Mouse (Mus musculus) olfactory bulb, adult 2 months (tissue): Measurements from ENCODE around the gene Gm4881. TPM values are rescaled to one million over a fixed set of nuclear protein-coding genes. Genes with fewer than 3 reads are reported as not detected.

Experiments
- H3K27ac ChIP-seq: fragments of 200-500 bp; 2 replicates; pipeline ENCODE4 v1.5.1; 2012; ENCODE audit warnings: low read depth, low read length; ENCODE audit not compliant: insufficient read depth
- H3K4me1 ChIP-seq: fragments of 200-500 bp; 2 replicates; pipeline ENCODE4 v1.6.1; 2012; ENCODE audit warnings: low read length; ENCODE audit not compliant: control insufficient read depth, insufficient read depth
- H3K4me3 ChIP-seq: fragments of 200-500 bp; 2 replicates; pipeline ENCODE4 v1.5.1; 2012; ENCODE audit warnings: mild to moderate bottlenecking, low read depth, low read length, moderate library complexity; ENCODE audit not compliant: insufficient read depth
- CTCF ChIP-seq: fragments of 200-500 bp; IDR thresholded peaks from 2 replicates; pipeline ENCODE4 v1.5.1; 2012; ENCODE audit warnings: low read depth, mild to moderate bottlenecking, low read length, moderate library complexity; ENCODE audit not compliant: insufficient read depth
- POLR2A ChIP-seq: fragments of 200-500 bp; IDR thresholded peaks from 2 replicates; pipeline ENCODE4 v1.6.1; 2012; ENCODE audit warnings: mild to moderate bottlenecking, low read depth, low read length, moderate library complexity; ENCODE audit not compliant: insufficient read depth
- WGBS: fragments of 180-500 bp; shearing (Covaris S2); methylation state at CpG from one replicate; pipeline ENCODE4 v1.1.7; 2018; 5-methylcytosine and 5-hydroxymethylcytosine counted together
- polyA plus RNA-seq: library from polyadenylated mRNA; stranded (reverse); fragments of >200 nt; gene quantifications from 2 replicates; pipeline ENCODE4 v1.2.4, GENCODE M21; 2012; ENCODE audit warnings: low replicate concordance; ENCODE audit not compliant: missing spikeins, insufficient read depth, insufficient read length

Gm4881 gene
- polyA plus RNA-seq = not detected in 2 replicates

DNA sequence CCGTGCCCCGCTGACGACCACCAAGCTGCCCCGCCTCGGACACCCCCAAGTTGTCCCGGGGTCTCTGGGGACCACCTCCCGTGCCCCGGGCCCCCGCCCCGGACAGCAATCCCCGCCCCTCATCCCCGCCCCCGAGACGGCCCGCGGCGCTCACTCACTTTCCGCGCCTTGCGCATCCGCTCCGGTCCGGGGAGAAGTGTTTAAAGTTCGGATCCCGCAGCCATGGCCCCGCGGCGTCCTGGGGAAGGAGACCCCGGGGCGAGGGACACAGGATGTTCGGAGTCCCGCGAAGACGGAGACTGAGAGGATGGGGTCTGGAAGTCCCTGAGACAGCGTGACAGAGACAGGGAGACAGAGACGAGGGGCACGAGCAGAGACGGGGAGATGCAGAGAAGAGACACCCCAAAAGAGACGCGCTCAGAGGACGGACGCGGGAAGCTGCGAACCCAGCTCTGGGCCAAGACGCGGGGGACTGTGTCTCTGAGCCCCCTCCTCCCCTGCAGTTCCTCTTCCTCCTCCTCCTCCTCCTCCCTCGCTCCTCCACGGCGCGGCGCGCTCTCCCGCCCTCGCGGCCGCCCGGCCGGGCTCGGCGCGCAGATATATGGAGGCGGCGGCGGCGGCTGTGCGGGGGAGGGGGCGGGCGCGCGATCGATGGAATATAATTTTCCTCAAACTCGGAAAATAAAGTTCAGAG lies at the start of gene Gm4881:
Gene Gm4881, minus strand, starts transcription at position 238 of the 694 bp plus-strand sequence.
- Histone ChIP-seq H3K4me3 (peak within 1 kb of the TSS; percentile 17), H3K27ac (no peak within 1 kb of the TSS), H3K4me1 (peaks cover 28% of the 10 kb centered on the region)
- TF ChIP-seq CTCF (no peak), POLR2A (no peak)
- WGBS = 1% methylated on average over 72 of the region's 72 CpGs

DNA sequence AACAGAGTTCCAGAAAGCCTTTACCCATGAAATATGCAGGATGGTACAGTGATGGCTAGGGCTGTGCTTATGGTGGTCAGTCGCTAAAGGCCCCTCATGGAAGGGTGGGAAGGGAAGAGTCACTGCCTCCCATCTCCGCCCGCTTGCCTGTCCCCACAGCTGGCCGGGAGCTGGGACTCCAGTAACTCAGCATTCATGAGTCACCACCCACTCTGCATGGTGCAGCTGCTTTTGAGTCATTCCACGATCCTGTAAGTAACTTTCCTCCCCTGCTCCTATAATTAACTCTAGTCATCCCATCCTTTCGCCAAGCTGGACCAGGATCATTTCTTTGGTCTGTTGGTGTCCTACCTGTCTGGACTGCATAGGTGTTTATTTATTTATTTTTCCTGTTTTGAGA lies 48.8 kb upstream of the Gm4881 start:
- TF ChIP-seq POLR2A = no peak
- TF ChIP-seq CTCF = no peak
- WGBS = 29% methylated on average over 6 of the region's 6 CpGs
- H3K27ac ChIP-seq = peak overlapping the region; percentile 56
- H3K4me1 ChIP-seq = peaks cover 53% of the 10 kb centered on the region
- no peak overlapping the region for H3K4me3 ChIP-seq

DNA sequence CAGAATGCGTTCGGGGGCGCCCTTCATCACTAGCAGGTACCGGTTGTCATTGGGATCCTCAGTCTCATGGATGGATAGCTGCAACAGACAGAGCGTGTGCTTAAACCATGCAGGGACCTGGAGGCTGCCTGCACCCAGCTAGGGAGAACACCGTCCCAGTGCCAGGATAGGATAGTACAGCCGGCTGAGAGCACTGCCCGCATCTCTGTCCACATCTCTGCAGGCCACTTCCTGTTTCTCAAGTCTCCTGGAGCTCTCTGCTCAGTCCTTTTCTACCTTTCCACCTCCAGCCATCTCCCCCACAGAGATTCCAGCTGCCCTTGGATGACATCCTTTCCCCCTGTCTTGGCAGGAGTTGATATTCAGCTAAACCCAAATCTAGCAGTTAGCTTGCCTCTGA lies 46.2 kb upstream of the Gm4881 start:
- Histone ChIP-seq H3K4me1 (peaks cover 40% of the 10 kb centered on the region), H3K27ac (no peak overlapping the region), H3K4me3 (no peak overlapping the region)
- no peak for TF ChIP-seq CTCF
- TF ChIP-seq POLR2A = no peak
- WGBS = 76% methylated on average over 8 of the region's 8 CpGs

DNA sequence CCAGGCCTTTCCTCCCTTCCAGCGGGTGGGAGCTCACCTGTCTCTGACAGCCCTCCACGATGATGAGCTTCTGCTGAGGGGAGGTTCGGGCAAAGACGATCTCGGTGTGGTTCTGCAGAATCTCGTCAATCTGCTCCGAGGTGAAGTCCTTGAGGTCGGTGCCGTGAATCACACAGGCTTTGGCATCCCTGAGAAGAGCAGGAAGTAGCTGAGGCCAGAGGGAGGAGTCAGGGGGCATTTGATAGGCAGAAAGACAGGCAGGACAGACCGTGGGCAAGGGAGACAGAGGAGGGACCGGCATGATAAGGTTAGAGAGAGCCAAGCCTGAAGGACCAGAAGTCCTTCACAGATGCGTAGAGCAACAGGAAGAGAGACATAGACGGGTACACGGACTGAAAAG lies 43.6 kb upstream of the Gm4881 start:
- TF ChIP-seq POLR2A = no peak
- no peak for TF ChIP-seq CTCF
- WGBS = 76% methylated on average over 14 of the region's 14 CpGs
- H3K4me3 ChIP-seq = no peak overlapping the region
- no peak overlapping the region for H3K27ac ChIP-seq
- H3K4me1 ChIP-seq = peaks cover 34% of the 10 kb centered on the region

DNA sequence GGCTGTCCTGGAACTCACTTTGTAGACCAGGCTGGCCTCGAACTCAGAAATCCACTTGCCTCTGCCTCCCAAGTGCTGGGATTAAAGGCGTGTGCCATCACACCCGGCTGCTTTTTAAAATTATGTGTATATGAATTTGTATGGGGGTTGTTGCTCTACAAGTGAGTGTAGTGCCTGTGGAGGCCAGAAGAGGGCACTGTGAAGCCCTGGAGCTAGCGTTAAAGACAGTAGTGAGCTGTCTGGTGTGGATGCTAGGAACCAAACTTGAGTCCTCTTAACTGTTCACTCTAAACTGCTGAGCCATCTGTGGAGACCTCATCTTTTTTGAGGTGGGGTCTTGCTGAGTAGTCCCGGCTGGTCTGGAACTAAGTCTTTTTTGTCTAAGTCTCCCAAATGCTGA lies 41.5 kb upstream of the Gm4881 start:
- Histone ChIP-seq H3K27ac (no peak overlapping the region), H3K4me1 (peaks cover 27% of the 10 kb centered on the region), H3K4me3 (no peak overlapping the region)
- WGBS = 71% methylated on average over 5 of the region's 5 CpGs
- TF ChIP-seq POLR2A (no peak), CTCF (no peak)

DNA sequence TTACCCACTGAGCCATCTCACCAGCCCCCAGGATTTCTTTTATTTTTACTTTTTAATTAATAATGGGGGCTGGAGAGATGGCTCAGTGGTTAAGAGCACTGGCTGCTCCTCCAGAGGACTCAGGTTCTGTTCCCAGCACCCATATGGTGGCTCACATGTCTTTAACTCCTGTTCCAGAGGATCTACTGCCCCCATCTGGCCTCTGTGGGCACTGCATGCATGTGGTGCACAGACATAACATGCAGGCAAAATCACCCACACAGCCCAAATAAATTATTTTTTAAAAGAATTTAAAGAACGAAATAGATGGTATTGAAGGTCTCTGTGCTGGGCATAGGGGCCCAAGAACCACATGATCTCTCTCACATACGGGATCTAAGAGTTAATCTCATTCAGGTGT lies 40.0 kb upstream of the Gm4881 start:
- TF ChIP-seq POLR2A (no peak), CTCF (no peak)
- 85% methylated on average over 2 of the region's 2 CpGs for WGBS
- Histone ChIP-seq H3K4me1 (peaks cover 27% of the 10 kb centered on the region), H3K4me3 (no peak overlapping the region), H3K27ac (no peak overlapping the region)

DNA sequence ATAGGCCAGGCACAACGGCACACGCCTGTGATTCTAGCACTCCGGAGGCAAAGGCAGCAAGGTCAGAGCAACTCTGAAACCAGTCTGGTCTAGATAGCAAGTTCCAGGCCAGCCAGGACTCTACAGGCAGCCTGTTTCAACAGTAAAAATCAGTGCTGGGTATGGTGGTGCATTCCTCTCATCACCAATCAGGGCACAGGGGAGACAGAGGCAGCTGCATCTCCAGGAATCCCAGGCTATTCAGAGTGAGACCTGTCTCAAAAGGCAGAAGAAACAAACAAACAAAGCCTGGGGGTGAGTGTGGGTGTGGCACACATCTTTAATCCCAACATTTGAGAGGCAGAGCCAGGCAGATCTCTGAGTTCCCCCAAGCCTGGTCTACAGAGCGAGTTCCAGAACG lies 39.1 kb upstream of the Gm4881 start:
- TF ChIP-seq POLR2A (no peak), CTCF (no peak)
- H3K4me1 ChIP-seq = peaks cover 32% of the 10 kb centered on the region
- no peak overlapping the region for H3K27ac ChIP-seq
- H3K4me3 ChIP-seq = no peak overlapping the region
- WGBS = 57% methylated on average over 5 of the region's 5 CpGs

DNA sequence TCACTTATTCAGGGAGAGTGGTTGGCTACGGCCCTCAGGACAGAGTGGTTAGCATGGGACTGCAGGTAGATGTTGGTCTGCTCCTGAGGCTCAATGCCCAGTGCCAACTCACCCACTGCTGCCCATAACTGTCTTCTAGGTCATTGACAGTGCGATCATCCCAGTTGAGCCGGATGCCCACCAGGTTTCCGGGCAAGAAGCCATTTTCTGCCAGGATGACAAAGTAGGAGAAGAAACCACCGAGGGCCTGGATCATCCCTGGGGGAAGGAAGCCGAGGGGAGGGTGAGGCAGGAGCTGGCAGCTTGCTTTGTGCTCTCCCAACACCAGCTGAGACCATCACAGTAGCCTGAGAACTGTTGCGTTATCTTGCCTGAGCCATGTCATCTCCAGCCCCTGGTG lies 36.1 kb upstream of the Gm4881 start:
- Histone ChIP-seq H3K4me3 (no peak overlapping the region), H3K4me1 (peaks cover 26% of the 10 kb centered on the region), H3K27ac (no peak overlapping the region)
- TF ChIP-seq CTCF = no peak
- TF ChIP-seq POLR2A = no peak
- WGBS = 68% methylated on average over 7 of the region's 7 CpGs

DNA sequence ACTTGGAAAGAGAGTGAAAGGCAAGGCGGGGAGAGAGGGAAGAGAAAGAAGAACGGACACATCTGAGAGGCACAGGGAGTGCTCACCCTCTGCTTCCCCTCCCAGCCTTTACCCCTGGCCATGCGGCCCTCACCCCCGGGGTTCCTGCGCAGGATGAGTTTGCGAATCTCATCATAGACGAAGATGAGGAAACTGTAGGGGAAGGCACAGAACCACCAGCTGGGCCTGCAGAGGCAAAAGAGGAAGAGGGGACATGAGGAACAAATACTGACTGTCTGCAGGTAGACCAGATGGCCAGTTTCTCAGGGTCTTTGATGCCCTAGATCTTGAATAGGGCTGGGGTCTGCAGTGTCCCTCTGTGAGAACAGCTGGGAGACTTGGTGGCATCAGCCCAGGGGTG lies 34.5 kb upstream of the Gm4881 start:
- Histone ChIP-seq H3K4me1 (peaks cover 28% of the 10 kb centered on the region), H3K27ac (peak overlapping the region; percentile 1; the same call in 1 of the 2 replicates), H3K4me3 (no peak overlapping the region)
- TF ChIP-seq POLR2A = no peak
- no peak for TF ChIP-seq CTCF
- WGBS = 72% methylated on average over 7 of the region's 7 CpGs

DNA sequence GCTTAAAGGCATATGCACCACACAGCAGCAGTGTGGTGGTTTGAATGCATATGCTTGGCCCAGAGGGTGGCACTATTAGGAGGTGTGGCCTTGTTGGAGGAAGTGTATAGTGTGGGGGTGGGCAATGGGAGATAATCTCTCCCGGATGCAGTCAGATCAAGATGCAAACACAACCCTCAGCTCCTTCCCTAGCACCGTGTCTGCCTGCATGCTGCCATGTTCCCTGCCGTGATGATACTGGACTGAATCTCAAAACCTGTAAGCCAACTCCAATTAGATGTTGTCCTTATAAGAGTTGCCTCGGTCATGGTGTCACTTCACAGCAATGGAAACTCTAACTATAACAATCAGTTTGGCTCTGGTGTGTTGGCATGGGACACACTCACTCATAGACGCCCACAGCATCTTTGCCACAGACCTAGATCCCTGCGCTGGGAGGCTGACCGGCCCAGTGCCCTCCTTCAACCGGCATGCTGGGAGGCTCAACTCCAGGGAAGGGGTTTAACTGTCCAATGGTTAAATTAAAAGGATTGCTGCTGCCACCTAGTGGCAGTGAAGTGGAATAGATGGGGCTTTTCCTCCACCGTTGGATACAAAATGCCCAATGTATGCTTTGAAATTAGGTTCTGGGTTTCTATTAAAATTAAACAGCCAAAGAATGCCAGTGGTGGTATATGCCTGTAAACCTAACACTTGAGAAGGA lies 30.8 kb upstream of the Gm4881 start:
- WGBS = 14% methylated on average over 9 of the region's 9 CpGs
- TF ChIP-seq POLR2A = no peak
- peak; percentile 38; the same call in 1 of the 2 replicates for TF ChIP-seq CTCF
- peaks cover 20% of the 10 kb centered on the region for H3K4me1 ChIP-seq
- H3K27ac ChIP-seq = no peak overlapping the region
- no peak overlapping the region for H3K4me3 ChIP-seq
